Mouse (Mus musculus) lung, postnatal 0 days (tissue): ENCODE measurements around the gene Lamp1. TPM values are rescaled to one million over a fixed set of nuclear protein-coding genes. Genes with fewer than 3 reads are reported as not detected.

ENCODE experiments used
- ATAC-seq: fragments of 200-750 bp; cut with Nextera tagmentation; 2 replicates; pipeline ENCODE4 v1.8.0; 2017; ENCODE audit warnings: moderate library complexity
- DNase-seq: peaks from one replicate; pipeline ENCODE4 v3.0.0-alpha.2; 2016; ENCODE audit warnings: low spot score
- H3K27ac ChIP-seq: fragments of 300-500 bp; sonication (generic); 2 replicates; pipeline ENCODE4 v1.5.1; 2014; ENCODE audit warnings: antibody characterized with exemption, mild to moderate bottlenecking, low read length, mixed read lengths
- H3K27me3 ChIP-seq: fragments of 300-500 bp; sonication (generic); replicated peaks from 2 replicates; pipeline ENCODE4 v1.6.1; 2014; ENCODE audit warnings: low read length, mixed read lengths; ENCODE audit not compliant: insufficient read depth
- H3K36me3 ChIP-seq: fragments of 300-500 bp; sonication (generic); 2 replicates; pipeline ENCODE4 v1.6.1; 2014; ENCODE audit warnings: low read length, mixed read lengths; ENCODE audit not compliant: insufficient read depth
- H3K4me1 ChIP-seq: fragments of 300-500 bp; sonication (generic); 2 replicates; pipeline ENCODE4 v1.6.1; 2014; ENCODE audit warnings: antibody characterized with exemption, low read depth, low read length, mixed read lengths; ENCODE audit not compliant: insufficient read depth
- H3K4me2 ChIP-seq: fragments of 300-500 bp; sonication (generic); replicated peaks from 2 replicates; pipeline ENCODE4 v1.6.1; 2014; ENCODE audit warnings: low read depth, mild to moderate bottlenecking, low read length, moderate library complexity, mixed read lengths
- H3K4me3 ChIP-seq: fragments of 300-500 bp; sonication (generic); 2 replicates; pipeline ENCODE4 v1.5.1; 2014; ENCODE audit warnings: low read depth, low read length
- H3K9ac ChIP-seq: fragments of 300-500 bp; sonication (generic); replicated peaks from 2 replicates; pipeline ENCODE4 v1.6.1; 2014; ENCODE audit warnings: low read depth, mild to moderate bottlenecking
- H3K9me3 ChIP-seq: fragments of 300-500 bp; sonication (generic); 2 replicates; pipeline ENCODE4 v1.6.1; 2016; ENCODE audit warnings: low read length, mixed read lengths
- CTCF ChIP-seq: IDR thresholded peaks from 2 replicates; pipeline ENCODE4 v1.5.1; 2016; ENCODE audit warnings: antibody characterized with exemption, mild to moderate bottlenecking
- EP300 ChIP-seq: IDR thresholded peaks from 2 replicates; pipeline ENCODE4 v1.6.1; 2016; ENCODE audit warnings: antibody characterized with exemption, mild to moderate bottlenecking, control low read depth
- WGBS: fragments of 180-500 bp; shearing (Covaris S2); extraction: QIAGEN DNeasy Blood & Tissue Kit; methylation state at CpG from one replicate; pipeline ENCODE4 v1.1.7; 2014; 5-methylcytosine and 5-hydroxymethylcytosine counted together
- polyA plus RNA-seq: library from polyadenylated mRNA; unstranded; fragments of >200 nt; fragmentation: Nextera tagmentation; extraction: Ambion mirVana; gene quantifications from 2 replicates; pipeline ENCODE4 v1.2.1, GENCODE M21; 2015

The Lamp1 gene
- polyA plus RNA-seq, 1 experiment from 2014 or later = 522 TPM

DNA sequence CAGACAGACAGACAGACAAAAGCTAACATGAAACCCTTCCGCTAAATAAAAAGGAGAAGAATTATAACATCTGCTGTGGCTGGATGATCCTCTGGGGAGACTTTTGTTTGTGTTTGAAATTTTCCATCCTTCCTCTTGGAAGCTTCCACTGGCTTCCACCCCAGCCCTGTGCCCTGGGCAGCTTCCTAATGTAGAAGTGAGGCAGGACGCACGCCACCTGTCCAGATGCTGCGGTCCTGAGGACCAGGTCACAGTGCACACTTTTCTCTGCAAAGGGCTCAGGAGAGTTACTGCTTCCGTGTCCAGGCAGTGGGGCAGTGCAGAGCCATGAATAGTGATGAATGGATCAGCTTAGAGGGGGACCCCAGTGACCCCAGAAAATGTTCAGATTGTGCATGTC is 46.4 kb downstream of the Lamp1 start:
- no peaks in the 10 kb centered on the region for H3K9me3 ChIP-seq
- no peak overlapping the region for H3K9ac ChIP-seq
- peaks cover 15% of the 10 kb centered on the region for H3K27me3 ChIP-seq
- no peaks in the 10 kb centered on the region for H3K36me3 ChIP-seq
- H3K4me2 ChIP-seq = no peak overlapping the region
- DNase-seq (no peak), ATAC-seq (peak; percentile 16; the same call in 1 of the 2 replicates)
- WGBS = 60% methylated on average over 5 of the region's 5 CpGs
- H3K4me1 ChIP-seq = peaks cover 12% of the 10 kb centered on the region; the same call in 1 of the 2 replicates
- no peak overlapping the region for H3K4me3 ChIP-seq
- no peak overlapping the region for H3K27ac ChIP-seq
- TF ChIP-seq EP300 = no peak
- no peak for TF ChIP-seq CTCF

DNA sequence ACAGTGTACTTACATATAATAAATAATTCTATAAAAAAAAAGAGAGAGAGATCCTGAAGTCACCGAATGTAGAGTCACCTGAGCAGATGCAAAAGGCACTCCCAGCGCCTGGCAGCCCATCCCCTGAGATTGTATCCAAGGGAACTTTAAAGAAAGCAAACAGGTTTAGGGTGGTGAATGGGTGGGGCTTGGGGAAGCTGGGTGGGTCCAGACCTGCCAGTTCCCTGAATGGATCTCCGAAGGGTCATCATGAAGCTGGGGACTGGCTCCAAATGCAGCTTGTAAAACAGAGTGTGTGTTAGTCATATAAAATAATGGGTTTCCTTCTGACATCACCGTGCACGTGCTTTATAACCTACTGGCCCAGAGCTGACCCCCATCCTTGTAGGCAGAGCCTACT is 47.3 kb downstream of the Lamp1 start:
- Histone ChIP-seq H3K9ac (no peak overlapping the region), H3K4me3 (no peak overlapping the region), H3K9me3 (no peaks in the 10 kb centered on the region), H3K4me2 (no peak overlapping the region), H3K4me1 (peaks cover 7% of the 10 kb centered on the region; the same call in 1 of the 2 replicates), H3K27ac (no peak overlapping the region), H3K36me3 (no peaks in the 10 kb centered on the region), H3K27me3 (peaks cover 6% of the 10 kb centered on the region)
- no peak for DNase-seq
- no peak for ATAC-seq
- TF ChIP-seq CTCF (no peak), EP300 (no peak)
- WGBS = 41% methylated on average over 5 of the region's 5 CpGs

DNA sequence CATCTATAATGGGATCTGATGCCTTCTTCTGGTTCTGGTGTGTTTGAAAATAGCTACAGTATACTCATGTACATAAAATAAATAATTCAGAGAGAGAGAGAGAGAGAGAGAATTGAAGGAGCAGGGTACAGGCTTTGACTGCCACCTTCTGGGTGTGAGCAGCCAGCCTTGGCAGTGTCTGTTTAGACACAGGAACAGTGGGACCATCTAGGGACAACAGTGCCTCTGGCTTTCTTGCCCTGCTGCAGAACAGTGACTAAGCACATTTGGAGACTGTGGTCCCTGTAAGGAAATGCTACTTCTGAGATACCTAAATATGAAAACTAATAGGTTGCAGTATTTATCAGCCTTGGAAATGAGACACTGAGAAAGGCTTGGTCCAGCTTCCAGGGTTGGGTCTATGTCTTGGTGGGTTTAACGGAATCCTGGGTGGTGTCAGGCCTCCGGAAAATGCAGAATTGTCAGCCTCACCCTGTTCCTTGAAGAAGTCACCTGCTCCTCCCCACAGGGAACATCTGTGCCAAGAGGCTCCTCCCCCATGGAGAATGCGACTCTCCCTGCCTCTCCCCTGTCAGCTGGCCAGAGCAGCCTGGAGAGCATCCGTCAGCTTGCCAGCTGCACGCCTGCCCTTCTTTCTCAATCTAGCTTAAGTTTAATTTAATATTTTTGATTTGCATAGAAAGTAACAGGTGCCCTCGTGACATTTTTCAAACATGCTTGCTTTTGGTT is 49.8 kb downstream of the Lamp1 start:
- no peak overlapping the region for H3K4me2 ChIP-seq
- peak; percentile 23 for ATAC-seq

DNA sequence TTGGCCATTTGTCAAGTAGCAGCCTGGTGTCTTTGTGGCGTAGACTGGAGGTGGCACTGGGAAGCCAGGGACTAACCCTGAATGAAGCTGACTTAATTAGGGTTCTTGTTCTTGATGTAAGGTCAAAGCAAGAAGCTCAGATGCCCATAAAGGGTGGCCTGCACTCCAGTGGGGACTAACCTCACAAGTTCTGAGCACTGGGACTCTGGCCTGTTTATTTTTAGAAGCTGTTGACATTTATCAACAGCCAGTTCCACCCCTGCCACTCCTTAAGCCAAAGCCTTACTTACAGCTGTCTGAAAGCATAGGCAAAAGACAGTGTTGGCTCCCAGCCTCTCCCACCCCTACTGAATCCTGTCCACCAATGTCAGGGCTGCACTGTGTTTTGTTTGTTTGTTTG is 50.8 kb downstream of the Lamp1 start:
- no peak overlapping the region for H3K27ac ChIP-seq
- ATAC-seq (peak; percentile 41), DNase-seq (peak; percentile 59)
- no peaks in the 10 kb centered on the region for H3K9me3 ChIP-seq
- no peak overlapping the region for H3K4me3 ChIP-seq
- WGBS = 57% methylated on average over 1 of the region's 1 CpGs
- peaks cover 14% of the 10 kb centered on the region; the same call in 1 of the 2 replicates for H3K4me1 ChIP-seq
- no peak overlapping the region for H3K9ac ChIP-seq
- no peaks in the 10 kb centered on the region for H3K36me3 ChIP-seq
- no peak overlapping the region for H3K4me2 ChIP-seq
- TF ChIP-seq CTCF (no peak), EP300 (no peak)
- H3K27me3 ChIP-seq = no peaks in the 10 kb centered on the region

More for the DNA sequence above, 49.8 kb downstream of the Lamp1 start:
- no peaks in the 10 kb centered on the region for H3K36me3 ChIP-seq
- no peaks in the 10 kb centered on the region for H3K27me3 ChIP-seq
- peaks cover 15% of the 10 kb centered on the region; the same call in 1 of the 2 replicates for H3K4me1 ChIP-seq
- no peak overlapping the region for H3K9ac ChIP-seq
- 26% methylated on average over 6 of the region's 6 CpGs for WGBS
- H3K4me3 ChIP-seq = no peak overlapping the region
- TF ChIP-seq EP300 = no peak
- peak; percentile 54 for TF ChIP-seq CTCF
- H3K9me3 ChIP-seq = no peaks in the 10 kb centered on the region
- no peak overlapping the region for H3K27ac ChIP-seq
- DNase-seq = peak; percentile 45

DNA sequence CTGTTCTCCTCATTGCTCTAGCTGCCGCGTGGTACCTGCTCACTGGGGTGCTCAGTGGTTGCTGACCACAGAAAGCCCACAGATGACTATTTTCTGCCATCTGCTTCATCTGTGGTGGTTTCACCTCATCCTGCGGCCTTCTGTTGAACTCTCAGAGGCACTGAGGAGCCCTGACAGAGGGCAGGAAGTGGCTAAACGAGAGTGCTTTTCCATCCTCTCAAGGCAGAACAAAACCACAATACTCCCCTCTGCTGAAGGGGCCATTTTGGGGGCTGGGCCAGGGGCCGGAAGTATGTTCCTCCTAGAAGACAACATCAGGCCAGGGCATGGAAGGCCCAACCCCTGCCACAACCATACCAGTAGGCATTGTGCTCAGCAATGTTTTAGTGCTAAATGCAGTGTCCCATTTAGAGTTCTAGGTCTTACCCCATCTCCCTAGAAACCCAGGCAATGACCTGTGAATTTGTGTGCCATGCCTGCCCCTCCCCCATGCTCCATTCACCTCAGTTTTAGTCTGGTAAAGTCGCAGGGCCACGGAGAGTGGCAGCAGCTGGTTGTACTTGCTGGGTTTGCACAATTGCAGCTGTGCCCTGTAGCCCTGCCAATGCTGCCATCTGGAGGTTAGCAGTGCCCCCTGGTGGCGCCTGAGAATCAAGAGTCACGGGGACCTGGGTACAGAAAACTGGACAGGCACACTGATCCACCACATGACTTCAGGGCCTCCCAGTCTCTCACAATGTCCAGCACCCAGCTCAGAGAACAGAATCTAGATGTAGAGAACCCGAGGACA is 54.7 kb downstream of the Lamp1 start:
- Histone ChIP-seq H3K27me3 (no peaks in the 10 kb centered on the region), H3K36me3 (no peaks in the 10 kb centered on the region), H3K9ac (no peak overlapping the region), H3K4me2 (no peak overlapping the region), H3K4me3 (no peak overlapping the region), H3K9me3 (no peaks in the 10 kb centered on the region), H3K27ac (no peak overlapping the region; the same call in 1 of the 2 replicates), H3K4me1 (peaks cover 11% of the 10 kb centered on the region; the same call in 1 of the 2 replicates)
- ATAC-seq (peak; percentile 87), DNase-seq (peak; percentile 93)
- TF ChIP-seq EP300 (no peak), CTCF (peak; percentile 96)
- WGBS = 14% methylated on average over 10 of the region's 10 CpGs

DNA sequence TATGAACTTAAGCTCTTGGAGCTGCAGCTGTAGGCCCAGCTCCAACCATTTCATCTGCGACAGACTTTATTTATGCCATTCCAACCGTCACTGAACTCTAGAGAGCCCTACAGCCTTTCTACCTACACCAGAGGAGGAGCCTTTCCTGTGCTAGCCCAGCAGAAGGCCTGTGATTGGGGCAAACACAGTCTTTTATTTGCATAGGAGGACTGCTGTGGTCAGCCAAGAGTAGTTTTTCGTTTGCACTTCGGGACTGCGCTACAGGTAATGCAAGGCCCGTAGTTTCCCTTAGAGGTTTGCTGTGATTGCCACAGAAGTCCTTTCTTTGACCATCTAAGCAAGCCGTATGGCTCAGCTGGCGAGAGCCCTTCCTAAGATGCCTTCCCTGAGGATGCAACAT is 57.4 kb downstream of the Lamp1 start:
- peaks cover 11% of the 10 kb centered on the region; the same call in 1 of the 2 replicates for H3K4me1 ChIP-seq
- H3K4me2 ChIP-seq = no peak overlapping the region
- DNase-seq (peak; percentile 63), ATAC-seq (peak; percentile 60)
- no peaks in the 10 kb centered on the region for H3K9me3 ChIP-seq
- TF ChIP-seq CTCF (no peak), EP300 (no peak)
- H3K36me3 ChIP-seq = no peaks in the 10 kb centered on the region
- no peaks in the 10 kb centered on the region for H3K27me3 ChIP-seq
- 47% methylated on average over 8 of the region's 8 CpGs for WGBS
- no peak overlapping the region for H3K9ac ChIP-seq
- H3K27ac ChIP-seq = no peak overlapping the region
- no peak overlapping the region for H3K4me3 ChIP-seq
